Mouse (Mus musculus) G1E (cell line): ENCODE data around the gene Vcl.

Experiments
- CTCF ChIP-seq: IDR thresholded peaks from 2 replicates; pipeline ENCODE4 v1.5.1; 2012; ENCODE audit warnings: low read depth, low read length, inconsistent platforms, mixed read lengths
- GATA1 ChIP-seq: IDR thresholded peaks from 2 replicates; pipeline ENCODE4 v1.6.1; 2012; ENCODE audit warnings: borderline replicate concordance, low read length, inconsistent platforms, mixed read lengths

- TF ChIP-seq CTCF (no peak), GATA1 (no peak)
Measured at GRCm38 (mm10) chr14:20911811-20912210, 17.4 kb upstream of the Vcl start.
